Mouse (Mus musculus) liver, embryonic 16.5 days (tissue): ENCODE measurements around the gene Phlda3. TPM values are rescaled to one million over a fixed set of nuclear protein-coding genes. Genes with fewer than 3 reads are reported as not detected.

Experiments used
- ATAC-seq: fragments of 200-750 bp; cut with Nextera tagmentation; 2 replicates; pipeline ENCODE4 v1.8.0; 2017; ENCODE audit warnings: low read depth, mild to moderate bottlenecking, moderate number of reproducible peaks, moderate library complexity
- H3K27ac ChIP-seq: fragments of 300-500 bp; sonication (generic); 2 replicates; pipeline ENCODE4 v1.5.1; 2014; ENCODE audit warnings: mild to moderate bottlenecking, low read length
- H3K27me3 ChIP-seq: fragments of 300-500 bp; sonication (generic); 2 replicates; pipeline ENCODE4 v1.6.1; 2014; ENCODE audit warnings: low read depth, low read length, mixed read lengths; ENCODE audit not compliant: control insufficient read depth, insufficient read depth
- H3K36me3 ChIP-seq: fragments of 300-500 bp; sonication (generic); 2 replicates; pipeline ENCODE4 v1.6.1; 2014; ENCODE audit warnings: mild to moderate bottlenecking; ENCODE audit not compliant: control insufficient read depth, insufficient read depth
- H3K4me1 ChIP-seq: fragments of 300-500 bp; sonication (generic); 2 replicates; pipeline ENCODE4 v1.6.1; 2014; ENCODE audit warnings: low read depth, low read length, mixed read lengths; ENCODE audit not compliant: control insufficient read depth
- H3K4me2 ChIP-seq: fragments of 300-500 bp; sonication (generic); 2 replicates; pipeline ENCODE4 v1.6.1; 2014; ENCODE audit warnings: low read depth, low read length, mixed read lengths
- H3K4me3 ChIP-seq: fragments of 300-500 bp; sonication (generic); 2 replicates; pipeline ENCODE4 v1.5.1; 2014; ENCODE audit warnings: low read depth, mild to moderate bottlenecking, low read length
- H3K9ac ChIP-seq: fragments of 300-500 bp; sonication (generic); 2 replicates; pipeline ENCODE4 v1.6.1; 2014; ENCODE audit warnings: low read depth, low read length
- H3K9me3 ChIP-seq: fragments of 300-500 bp; sonication (generic); replicated peaks from 2 replicates; pipeline ENCODE4 v1.6.1; 2016; ENCODE audit warnings: low read length; ENCODE audit not compliant: control insufficient read depth
- WGBS: fragments of 180-500 bp; shearing (Covaris S2); extraction: QIAGEN DNeasy Blood & Tissue Kit; methylation state at CpG from one replicate; pipeline ENCODE4 v1.1.7; 2014; ENCODE audit not compliant: insufficient replicate concordance; 5-methylcytosine and 5-hydroxymethylcytosine counted together
- polyA plus RNA-seq: library from polyadenylated mRNA; unstranded; fragments of >200 nt; fragmentation: Nextera tagmentation; extraction: Ambion mirVana; gene quantifications from 2 replicates; pipeline ENCODE4 v1.2.1, GENCODE M21; 2015

Phlda3 gene
- 4.8 and 5.0 TPM in 2 replicates for polyA plus RNA-seq

GRCm38 (mm10) chr1:135765645-135766591, at the start of gene Phlda3:
Phlda3 (plus strand) TSS chr1:135766119.
- WGBS, result under 1% methylated on average over 87 of the region's 90 CpGs
- Histone ChIP-seq H3K27ac (no peak within 1 kb of the TSS), H3K4me2 (peak within 1 kb of the TSS; percentile 81), H3K36me3 (no peaks in the 10 kb centered on the region), H3K9ac (peak within 1 kb of the TSS; percentile 54), H3K9me3 (no peaks in the 10 kb centered on the region), H3K27me3 (peaks cover 32% of the 10 kb centered on the region), H3K4me3 (peak within 1 kb of the TSS; percentile 63), H3K4me1 (peaks cover 10% of the 10 kb centered on the region)
- ATAC-seq, result peak; percentile 83

GRCm38 (mm10) chr1:135719486-135719885, 46.4 kb upstream of the Phlda3 start:
- no peak overlapping the region for H3K4me3 ChIP-seq
- no peak overlapping the region for H3K27ac ChIP-seq
- H3K4me1 ChIP-seq, result peaks cover 11% of the 10 kb centered on the region
- peak; percentile 43 for ATAC-seq
- no peaks in the 10 kb centered on the region for H3K27me3 ChIP-seq
- WGBS, result 15% methylated on average over 9 of the region's 9 CpGs
- H3K36me3 ChIP-seq, result no peaks in the 10 kb centered on the region
- no peaks in the 10 kb centered on the region for H3K9me3 ChIP-seq
- H3K4me2 ChIP-seq, result peak overlapping the region; percentile 26; the same call in 1 of the 2 replicates
- H3K9ac ChIP-seq, result no peak overlapping the region

- H3K9ac ChIP-seq, result no peak within 1 kb of the TSS
- no peak within 1 kb of the TSS for H3K4me3 ChIP-seq
- no peak within 1 kb of the TSS for H3K27ac ChIP-seq
- peaks cover 6% of the 10 kb centered on the region for H3K4me1 ChIP-seq
- no peaks in the 10 kb centered on the region for H3K27me3 ChIP-seq
- no peaks in the 10 kb centered on the region for H3K36me3 ChIP-seq
- 0 out of 2 replicates have a peak, but pooled peaks have one; percentile 2 for ATAC-seq
- no peaks in the 10 kb centered on the region for H3K9me3 ChIP-seq
- H3K4me2 ChIP-seq, result peak within 1 kb of the TSS; percentile 26; the same call in 1 of the 2 replicates
- WGBS, result 52% methylated on average over 6 of the region's 6 CpGs
Measured at GRCm38 (mm10) chr1:135719983-135720382, 45.9 kb upstream of the Phlda3 start, which contains the start of gene Csrp1. Csrp1 (plus strand) TSS chr1:135720061.

- Histone ChIP-seq H3K9me3 (no peaks in the 10 kb centered on the region), H3K4me2 (no peak overlapping the region), H3K4me3 (no peak overlapping the region), H3K27ac (no peak overlapping the region), H3K9ac (no peak overlapping the region), H3K4me1 (peaks cover 2% of the 10 kb centered on the region; the same call in 1 of the 2 replicates), H3K27me3 (no peaks in the 10 kb centered on the region), H3K36me3 (no peaks in the 10 kb centered on the region)
- 57% methylated on average over 1 of the region's 1 CpGs for WGBS
- ATAC-seq, result peak; percentile 58; the same call in 1 of the 2 replicates
Measured at GRCm38 (mm10) chr1:135723016-135723415, 42.9 kb upstream of the Phlda3 start.

- ATAC-seq, result no peak
- Histone ChIP-seq H3K4me2 (no peak overlapping the region), H3K27me3 (no peaks in the 10 kb centered on the region), H3K27ac (no peak overlapping the region), H3K4me3 (no peak overlapping the region), H3K9me3 (no peaks in the 10 kb centered on the region), H3K36me3 (no peaks in the 10 kb centered on the region), H3K4me1 (peaks cover 8% of the 10 kb centered on the region), H3K9ac (no peak overlapping the region)
- WGBS, result 55% methylated on average over 4 of the region's 4 CpGs
Measured at GRCm38 (mm10) chr1:135724134-135724533, 41.8 kb upstream of the Phlda3 start.

- Histone ChIP-seq H3K27ac (no peak overlapping the region), H3K9ac (no peak overlapping the region), H3K4me2 (no peak overlapping the region), H3K9me3 (no peaks in the 10 kb centered on the region), H3K36me3 (no peaks in the 10 kb centered on the region), H3K4me1 (peaks cover 13% of the 10 kb centered on the region), H3K4me3 (no peak overlapping the region), H3K27me3 (no peaks in the 10 kb centered on the region)
- WGBS, result 50% methylated on average over 6 of the region's 6 CpGs
- no peak for ATAC-seq
Measured at GRCm38 (mm10) chr1:135725324-135725723, 40.6 kb upstream of the Phlda3 start.

GRCm38 (mm10) chr1:135725936-135726335, 40.0 kb upstream of the Phlda3 start:
- no peaks in the 10 kb centered on the region for H3K9me3 ChIP-seq
- no peak overlapping the region for H3K27ac ChIP-seq
- H3K4me1 ChIP-seq, result peaks cover 19% of the 10 kb centered on the region
- H3K36me3 ChIP-seq, result no peaks in the 10 kb centered on the region
- H3K4me3 ChIP-seq, result no peak overlapping the region
- WGBS, result 56% methylated on average over 7 of the region's 7 CpGs
- no peaks in the 10 kb centered on the region for H3K27me3 ChIP-seq
- no peak overlapping the region for H3K4me2 ChIP-seq
- no peak overlapping the region for H3K9ac ChIP-seq
- no peak for ATAC-seq

- no peaks in the 10 kb centered on the region for H3K9me3 ChIP-seq
- under 1% methylated on average over 35 of the region's 35 CpGs for WGBS
- H3K27me3 ChIP-seq, result no peaks in the 10 kb centered on the region
- peak overlapping the region; percentile 67 for H3K4me3 ChIP-seq
- H3K36me3 ChIP-seq, result no peaks in the 10 kb centered on the region
- H3K4me2 ChIP-seq, result peak overlapping the region; percentile 71
- ATAC-seq, result peak; percentile 93
- peak overlapping the region; percentile 62 for H3K9ac ChIP-seq
- peaks cover 28% of the 10 kb centered on the region for H3K4me1 ChIP-seq
- peak overlapping the region; percentile 62 for H3K27ac ChIP-seq
Measured at GRCm38 (mm10) chr1:135728631-135729366, 37.1 kb upstream of the Phlda3 start.
